9 mouse cellular contexts compared by ENCODE assay signal in genomic region chr4:150029885-150030284, GRCm38 (mm10). TPM values are rescaled to one million over a fixed set of nuclear protein-coding genes. Genes with fewer than 3 reads are reported as not detected.
DNase-seq lines count a peak whose midpoint lies in the region; ATAC-seq and TF ChIP-seq lines count a peak whose summit lies in the region.
"Had no signal": no experiment of that assay in that cellular context is flagged by ENCODE, and none has a peak within 500 bp of the region (broad histone marks: within the 10 kb centered on the region; RNA-seq: fewer than 3 reads in every experiment).

No protein-coding gene starts in this region.

- DNase-seq in heart, postnatal 25 days (ENCODE audit: low spot score): no peak
- DNase-seq in 3T3-L1 (ENCODE audit: low read depth, low spot score): peak; percentile 16
- DNase-seq in forebrain, embryonic 10.5 days (ENCODE audit: extremely low spot score, low spot score): no peak
- no peak for DNase-seq in limb, embryonic 14.5 days (ENCODE audit: low spot score)
- no peak for DNase-seq in stomach, postnatal 0 days (ENCODE audit: low spot score)
- no peak for DNase-seq in layer of hippocampus, postnatal 10 days (ENCODE audit: low spot score in 2 of 2)
- no peak for DNase-seq in retina, postnatal 1 day

- H3K9me3 ChIP-seq in heart, embryonic 11.5 days (replicated peaks; ENCODE audit: control insufficient read depth, low read length): no peaks in the 10 kb centered on the region
- no peaks in the 10 kb centered on the region for H3K9me3 ChIP-seq in forebrain, embryonic 10.5 days
- no peaks in the 10 kb centered on the region for H3K9me3 ChIP-seq in limb, embryonic 14.5 days (ENCODE audit: control insufficient read depth, low read length)
- no peaks in the 10 kb centered on the region for H3K9me3 ChIP-seq in stomach, postnatal 0 days (ENCODE audit: control insufficient read depth, low read length)
- H3K9me3 ChIP-seq: G1E had no signal

- H3K4me2 ChIP-seq in heart, embryonic 11.5 days: peak overlapping the region; percentile 90
- peak overlapping the region; percentile 93 for H3K4me2 ChIP-seq in limb, embryonic 14.5 days (replicated peaks; ENCODE audit: low read depth, low read length, severe bottlenecking)
- peak overlapping the region; percentile 88 for H3K4me2 ChIP-seq in stomach, postnatal 0 days (replicated peaks; ENCODE audit: low read depth)

- peaks cover 26% of the 10 kb centered on the region for H3K4me1 ChIP-seq in heart, embryonic 11.5 days (ENCODE audit: control insufficient read depth, insufficient read depth, low read length)
- H3K4me1 ChIP-seq in forebrain, embryonic 10.5 days: peaks cover 38% of the 10 kb centered on the region
- H3K4me1 ChIP-seq in limb, embryonic 14.5 days (ENCODE audit: control insufficient read depth, insufficient read depth, low read length): peaks cover 23% of the 10 kb centered on the region
- 0 out of 2 replicates have a peak, but pooled peaks cover 3% of the 10 kb centered on the region for H3K4me1 ChIP-seq in stomach, postnatal 0 days (replicated peaks; ENCODE audit: control insufficient read depth, insufficient read depth)

- intact Hi-C loops in heart, postnatal 25 days (cut with DNase I): no loop called here

- no peak overlapping the region for H3K27ac ChIP-seq in heart, embryonic 11.5 days (ENCODE audit: low read depth, low read length)
- H3K27ac ChIP-seq in forebrain, embryonic 10.5 days: no peak overlapping the region
- H3K27ac ChIP-seq in limb, embryonic 14.5 days (replicated peaks; ENCODE audit: low read depth, low read length): no peak overlapping the region
- no peak overlapping the region for H3K27ac ChIP-seq in stomach, postnatal 0 days (replicated peaks)

- WGBS in heart, embryonic 11.5 days (ENCODE audit: insufficient replicate concordance): 3% methylated on average over 11 of the region's 11 CpGs
- WGBS in forebrain, embryonic 10.5 days: 4% methylated on average over 11 of the region's 11 CpGs
- WGBS in limb, embryonic 14.5 days: 2% methylated on average over 11 of the region's 11 CpGs
- 4% methylated on average over 11 of the region's 11 CpGs for WGBS in stomach, postnatal 0 days

- peaks cover 73% of the 10 kb centered on the region for H3K27me3 ChIP-seq in heart, embryonic 11.5 days (ENCODE audit: control insufficient read depth, insufficient read depth, low read length)
- peaks cover 99% of the 10 kb centered on the region for H3K27me3 ChIP-seq in forebrain, embryonic 10.5 days (ENCODE audit: poor library complexity, severe bottlenecking)
- H3K27me3 ChIP-seq in limb, embryonic 14.5 days (ENCODE audit: control insufficient read depth, insufficient read depth, low read length): peaks cover 61% of the 10 kb centered on the region
- peaks cover 8% of the 10 kb centered on the region for H3K27me3 ChIP-seq in stomach, postnatal 0 days (ENCODE audit: control insufficient read depth, insufficient read depth, low read length)

- peak overlapping the region; percentile 52 for H3K4me3 ChIP-seq in heart, embryonic 11.5 days (ENCODE audit: low read depth, low read length)
- H3K4me3 ChIP-seq in forebrain, embryonic 10.5 days: peak overlapping the region; percentile 50
- peak overlapping the region; percentile 49 for H3K4me3 ChIP-seq in limb, embryonic 14.5 days (replicated peaks; ENCODE audit: low read length)
- H3K4me3 ChIP-seq in stomach, postnatal 0 days (ENCODE audit: low read depth, low read length): peak overlapping the region; percentile 47

- no peak for TF ChIP-seq POLR2A in limb, embryonic 14.5 days (IDR thresholded peaks at IDR 0.05; ENCODE audit: borderline replicate concordance, extremely low read depth, insufficient read depth, insufficient read length)

- ATAC-seq in heart, embryonic 11.5 days (replicated peaks; ENCODE audit: insufficient number of reproducible peaks, low FRiP score, low TSS enrichment): no peak
- no peak for ATAC-seq in limb, embryonic 14.5 days (ENCODE audit: low FRiP score, low read depth)
- no peak for ATAC-seq in stomach, postnatal 0 days (ENCODE audit: low FRiP score, low TSS enrichment)

- TF ChIP-seq EP300 in stomach, postnatal 0 days (optimal IDR thresholded peaks at IDR 0.05): no peak

- H3K36me3 ChIP-seq in heart, embryonic 11.5 days (ENCODE audit: control insufficient read depth, insufficient read depth, low read length): no peaks in the 10 kb centered on the region
- no peaks in the 10 kb centered on the region for H3K36me3 ChIP-seq in forebrain, embryonic 10.5 days (replicated peaks)
- no peaks in the 10 kb centered on the region for H3K36me3 ChIP-seq in limb, embryonic 14.5 days (ENCODE audit: control insufficient read depth, insufficient read depth, low read length)
- H3K36me3 ChIP-seq in stomach, postnatal 0 days (ENCODE audit: control insufficient read depth, insufficient read depth, low read length): no peaks in the 10 kb centered on the region
- H3K36me3 ChIP-seq: G1E had no signal

- TF ChIP-seq CTCF in stomach, postnatal 0 days (IDR thresholded peaks at IDR 0.05; ENCODE audit: low read depth): no peak

- peak overlapping the region; percentile 65; the same call in 1 of the 2 replicates for H3K9ac ChIP-seq in heart, embryonic 11.5 days (ENCODE audit: low read depth, low read length)
- H3K9ac ChIP-seq in limb, embryonic 14.5 days (ENCODE audit: low read depth, low read length, severe bottlenecking): no peak overlapping the region
- no peak overlapping the region for H3K9ac ChIP-seq in stomach, postnatal 0 days (ENCODE audit: low read length)

RNA-seq across cellular contexts. Expression of gene H6pd, which starts 21.1 kb away (rescaled TPM):
- polyA plus RNA-seq in heart, embryonic 11.5 days (2014; fragmentation: Nextera tagmentation; extraction: Ambion mirVana): 4.8 and 6.2 TPM in 2 replicates
- 10 to 100 TPM; 39.8 to 45.4 TPM for total RNA-seq in heart, postnatal 25 days (2021)
- polyA plus RNA-seq in forebrain, embryonic 10.5 days (2016; fragmentation: Nextera tagmentation; extraction: Ambion mirVana): 3.0 TPM in 2 replicates
- polyA plus RNA-seq in limb, embryonic 14.5 days (2012; rRNA removed): 22.6 and 30.1 TPM in 2 replicates
- 13.3 and 15.7 TPM in 2 replicates for polyA plus RNA-seq in limb, embryonic 14.5 days (2014; fragmentation: Nextera tagmentation; extraction: Ambion mirVana)
- polyA plus RNA-seq in stomach, postnatal 0 days (2015; fragmentation: Nextera tagmentation; extraction: Ambion mirVana): 11.8 and 12.3 TPM in 2 replicates
- 10 to 100 TPM; 10.7 to 12.8 TPM for total RNA-seq in layer of hippocampus, postnatal 10 days (2021)

RNA-seq across cellular contexts. Expression of gene Gpr157, which starts 57.3 kb away (rescaled TPM):
- 1.3 and 1.5 TPM in 2 replicates for polyA plus RNA-seq in heart, embryonic 11.5 days (2014; fragmentation: Nextera tagmentation; extraction: Ambion mirVana)
- 10 to 100 TPM; 34.8 to 37.8 TPM for total RNA-seq in heart, postnatal 25 days (2021)
- polyA plus RNA-seq in forebrain, embryonic 10.5 days (2016; fragmentation: Nextera tagmentation; extraction: Ambion mirVana): 0.32 and 0.41 TPM in 2 replicates
- polyA plus RNA-seq in limb, embryonic 14.5 days (2012; rRNA removed): 3.8 and 4.5 TPM in 2 replicates
- polyA plus RNA-seq in limb, embryonic 14.5 days (2014; fragmentation: Nextera tagmentation; extraction: Ambion mirVana): 0.48 and 0.52 TPM in 2 replicates
- polyA plus RNA-seq in stomach, postnatal 0 days (2015; fragmentation: Nextera tagmentation; extraction: Ambion mirVana): 0.55 and 0.75 TPM in 2 replicates
- total RNA-seq in layer of hippocampus, postnatal 10 days (2021): 1 to 10 TPM; 1.0 to 1.6 TPM
